Mouse (Mus musculus) small intestine, adult 2 months (tissue): ENCODE results near the gene Tmem125.

ENCODE experiments used
- CTCF ChIP-seq: fragments of 200-500 bp; IDR thresholded peaks from 2 replicates; pipeline ENCODE4 v1.5.1; 2012; ENCODE audit warnings: low read depth, mild to moderate bottlenecking, control low read depth, inconsistent platforms, low read length, moderate library complexity, mixed read lengths; ENCODE audit not compliant: insufficient replicate concordance, insufficient read length; ENCODE audit errors: extremely low read depth
- POLR2A ChIP-seq: fragments of 200-500 bp; IDR thresholded peaks from 2 replicates; pipeline ENCODE4 v1.6.1; 2012; ENCODE audit warnings: low read depth, mild to moderate bottlenecking, control low read depth, inconsistent platforms, low read length, moderate library complexity

GRCm38 (mm10) chr4:118517497-118518146 is 26.2 kb downstream of the Tmem125 start:
- TF ChIP-seq CTCF: no peak
- no peak for TF ChIP-seq POLR2A
